Mouse (Mus musculus): ENCODE measurements at regions not wholly inside any gene's neighbourhood (a gene's known extent, or its start where the extent isn't known, plus 50 kb on each side); places are given as distances from the start of the nearest gene placed in this dataset.

DNA sequence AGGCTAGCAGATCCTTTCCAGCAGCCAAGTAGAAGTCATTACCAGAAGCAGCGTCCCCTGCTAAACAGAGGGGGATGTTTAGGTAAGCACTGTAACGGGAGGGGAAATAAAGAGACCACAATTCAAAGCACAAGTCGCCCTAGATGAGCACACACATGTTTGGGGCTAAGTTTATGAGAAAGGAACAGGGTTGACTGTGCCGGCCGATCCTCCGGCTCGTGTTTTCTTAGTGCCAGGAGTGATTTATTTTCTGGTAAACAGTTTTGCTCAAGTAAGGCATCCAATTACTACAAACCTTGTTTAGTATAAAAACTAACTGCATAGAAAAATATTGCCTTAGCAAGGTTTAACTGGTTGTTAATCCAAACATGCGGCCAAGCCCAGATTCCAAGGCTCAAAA, 178.1 kb downstream of the Clic5 start:
- no peak overlapping the region for H3K4me3 ChIP-seq (ENCODE audit: insufficient read depth, low read length)
- no peak overlapping the region for H3K27ac ChIP-seq (ENCODE audit: insufficient read depth, low read depth, low read length)
- no peaks in the 10 kb centered on the region for H3K4me1 ChIP-seq (ENCODE audit: control insufficient read depth, insufficient read depth, low read length)
- TF ChIP-seq CTCF (IDR thresholded peaks at IDR 0.05; ENCODE audit: low read depth, low read length) (no peak), POLR2A (IDR thresholded peaks at IDR 0.05; ENCODE audit: borderline replicate concordance, low read depth, low read length) (no peak)

DNA sequence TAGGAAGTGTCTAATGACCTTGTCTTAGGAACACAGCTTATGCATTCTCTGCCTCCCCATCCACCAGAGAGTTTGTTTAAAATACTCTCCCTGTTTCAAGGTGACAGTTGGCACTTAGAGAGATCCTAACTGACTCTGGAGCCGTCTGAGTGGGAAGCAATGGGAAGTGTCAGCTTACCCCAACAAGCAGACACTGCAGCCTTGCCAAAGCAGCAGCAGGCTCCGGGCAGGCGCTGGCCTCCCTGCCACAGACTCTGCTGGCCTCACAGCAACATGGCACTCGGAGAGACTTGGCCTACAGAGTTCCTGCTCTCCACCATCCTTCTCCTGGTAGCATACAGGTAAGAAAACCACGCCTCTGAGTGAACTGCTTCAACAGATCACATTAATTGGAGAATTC, 179.2 kb downstream of the Clic5 start:
- H3K27ac ChIP-seq (ENCODE audit: insufficient read depth, low read depth, low read length): no peak overlapping the region
- TF ChIP-seq CTCF (IDR thresholded peaks at IDR 0.05; ENCODE audit: low read depth, low read length) (no peak), POLR2A (IDR thresholded peaks at IDR 0.05; ENCODE audit: borderline replicate concordance, low read depth, low read length) (no peak)
- no peak overlapping the region for H3K4me3 ChIP-seq (ENCODE audit: insufficient read depth, low read length)
- H3K4me1 ChIP-seq (ENCODE audit: control insufficient read depth, insufficient read depth, low read length): no peaks in the 10 kb centered on the region

DNA sequence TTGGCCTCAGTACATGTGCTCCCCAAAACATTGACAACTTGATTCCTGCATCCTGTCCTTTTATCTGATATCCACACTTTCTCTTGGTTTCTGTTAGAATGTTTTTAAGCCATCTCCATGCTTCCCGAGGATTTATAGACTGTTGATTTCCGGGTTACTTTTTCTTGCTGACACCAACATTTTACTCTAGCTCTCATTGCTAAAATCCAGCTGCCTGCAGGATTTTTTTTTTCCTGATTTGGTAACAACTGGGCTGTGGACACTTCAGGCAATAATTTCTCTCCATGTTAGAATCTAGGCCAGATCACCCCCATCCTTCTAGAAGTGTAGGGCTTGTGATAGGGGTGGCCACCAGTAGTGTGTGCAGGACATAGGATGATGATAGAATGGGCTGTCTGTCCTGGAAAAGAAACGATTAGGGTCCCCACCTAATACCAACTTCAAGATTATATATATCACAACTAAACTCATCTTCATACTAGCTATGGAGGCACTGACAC, 182.6 kb downstream of the Clic5 start:
- TF ChIP-seq POLR2A (IDR thresholded peaks at IDR 0.05; ENCODE audit: borderline replicate concordance, low read depth, low read length) (no peak), CTCF (IDR thresholded peaks at IDR 0.05; ENCODE audit: low read depth, low read length) (no peak)
- H3K27ac ChIP-seq (ENCODE audit: insufficient read depth, low read depth, low read length): no peak overlapping the region
- H3K4me1 ChIP-seq (ENCODE audit: control insufficient read depth, insufficient read depth, low read length): no peaks in the 10 kb centered on the region
- no peak overlapping the region for H3K4me3 ChIP-seq (ENCODE audit: insufficient read depth, low read length)

DNA sequence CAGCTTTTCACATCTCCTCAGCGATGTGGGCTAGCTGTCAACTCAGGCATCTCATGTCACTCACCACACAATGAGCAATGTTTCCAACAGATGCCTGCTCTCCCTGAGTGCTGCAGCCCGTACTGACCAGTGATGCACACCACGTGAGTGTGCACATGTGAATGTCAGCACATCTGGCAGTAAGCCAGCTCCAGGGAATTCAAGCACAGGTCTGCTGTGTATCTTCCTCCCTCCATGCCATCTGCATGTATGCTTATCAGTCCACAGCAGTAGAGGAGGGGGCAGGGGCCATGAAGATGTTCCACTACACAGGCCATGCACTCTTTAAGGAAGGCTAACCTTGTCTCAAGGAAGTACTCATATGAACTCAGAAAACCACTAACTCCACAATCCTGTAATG, 183.2 kb downstream of the Clic5 start:
- H3K27ac ChIP-seq (ENCODE audit: insufficient read depth, low read depth, low read length): no peak overlapping the region
- H3K4me3 ChIP-seq (ENCODE audit: insufficient read depth, low read length): no peak overlapping the region
- TF ChIP-seq POLR2A (IDR thresholded peaks at IDR 0.05; ENCODE audit: borderline replicate concordance, low read depth, low read length): no peak
- no peak for TF ChIP-seq CTCF (IDR thresholded peaks at IDR 0.05; ENCODE audit: low read depth, low read length)
- H3K4me1 ChIP-seq (ENCODE audit: control insufficient read depth, insufficient read depth, low read length): no peaks in the 10 kb centered on the region

DNA sequence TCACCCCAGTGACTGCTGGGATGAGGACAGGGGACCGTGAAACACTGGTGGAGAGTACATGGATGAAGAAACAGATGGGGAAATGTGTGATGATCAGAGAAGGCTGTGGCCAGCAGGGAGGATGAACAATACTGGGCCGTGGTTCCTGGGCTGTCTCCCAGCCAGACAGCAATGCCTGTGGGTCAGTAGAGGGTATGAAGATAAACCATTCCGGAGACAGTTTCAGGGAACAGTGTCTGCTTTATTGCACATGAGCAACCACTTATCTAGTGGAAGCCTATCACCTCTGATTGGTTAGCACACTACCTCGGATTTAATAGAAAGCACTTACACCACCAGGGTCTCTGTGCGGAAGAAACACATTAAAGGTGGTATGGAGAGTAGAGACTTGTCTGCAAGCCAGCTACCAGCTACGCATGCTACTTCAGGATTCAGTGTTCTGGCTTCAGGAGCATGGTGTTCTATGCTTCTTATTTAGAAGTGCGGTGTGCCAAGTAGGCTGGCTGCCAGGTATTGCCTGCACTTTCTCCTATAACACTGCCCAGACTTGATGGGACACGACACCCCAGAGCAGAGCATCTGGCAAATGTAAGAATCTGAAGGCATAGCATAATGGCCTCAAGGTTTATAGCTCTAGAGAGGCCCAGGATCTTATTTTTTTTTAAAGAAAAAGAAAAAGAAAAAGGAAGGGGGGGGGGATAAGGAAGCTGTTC, 185.5 kb downstream of the Clic5 start:
- no peak overlapping the region for H3K4me3 ChIP-seq (ENCODE audit: insufficient read depth, low read length)
- no peak for TF ChIP-seq POLR2A (IDR thresholded peaks at IDR 0.05; ENCODE audit: borderline replicate concordance, low read depth, low read length)
- TF ChIP-seq CTCF (IDR thresholded peaks at IDR 0.05; ENCODE audit: low read depth, low read length): no peak
- H3K27ac ChIP-seq (ENCODE audit: insufficient read depth, low read depth, low read length): no peak overlapping the region
- no peaks in the 10 kb centered on the region for H3K4me1 ChIP-seq (ENCODE audit: control insufficient read depth, insufficient read depth, low read length)

DNA sequence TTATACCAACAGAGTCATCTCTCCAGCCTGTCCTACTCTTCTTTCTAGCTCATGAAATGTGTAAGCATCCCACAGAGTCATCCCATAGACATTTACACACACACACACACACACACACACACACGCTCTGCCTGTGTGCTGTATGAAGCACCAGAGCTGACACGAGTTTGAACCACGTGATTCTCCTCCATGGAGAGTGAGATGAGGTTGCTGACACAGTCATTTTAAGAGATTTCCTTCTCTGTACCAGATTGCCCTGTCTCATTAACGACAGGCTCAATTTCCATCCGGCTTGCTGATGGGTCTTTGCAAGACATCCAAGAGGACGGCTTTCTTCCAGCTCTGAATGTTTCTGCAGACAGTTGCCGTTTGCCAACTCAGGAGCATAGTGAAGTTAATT, 190.0 kb downstream of the Clic5 start:
- Histone ChIP-seq H3K4me3 (ENCODE audit: insufficient read depth, low read length) (no peak overlapping the region), H3K4me1 (ENCODE audit: control insufficient read depth, insufficient read depth, low read length) (no peaks in the 10 kb centered on the region), H3K27ac (ENCODE audit: insufficient read depth, low read depth, low read length) (no peak overlapping the region)
- TF ChIP-seq POLR2A (IDR thresholded peaks at IDR 0.05; ENCODE audit: borderline replicate concordance, low read depth, low read length): no peak
- no peak for TF ChIP-seq CTCF (IDR thresholded peaks at IDR 0.05; ENCODE audit: low read depth, low read length)

DNA sequence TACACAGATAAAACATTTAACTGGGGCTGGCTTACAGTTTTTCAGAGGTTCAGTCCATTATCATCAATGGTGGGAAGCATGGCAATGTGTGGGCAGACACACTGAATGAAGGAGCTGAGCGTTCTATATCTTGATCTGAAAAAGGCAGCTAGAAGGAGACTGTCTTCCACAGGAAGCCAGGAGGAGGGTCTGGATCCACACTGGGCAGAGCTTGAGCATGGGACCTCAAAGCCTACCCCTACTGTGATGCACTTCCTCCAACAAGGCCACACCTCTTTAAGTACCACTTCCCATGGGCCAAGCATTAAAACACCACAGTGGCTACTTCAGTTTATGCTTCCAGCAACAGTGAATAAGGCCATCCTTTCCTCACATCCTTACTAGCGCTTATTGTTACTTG, 200.5 kb downstream of the Clic5 start:
- no peaks in the 10 kb centered on the region for H3K4me1 ChIP-seq (ENCODE audit: control insufficient read depth, insufficient read depth, low read length)

DNA sequence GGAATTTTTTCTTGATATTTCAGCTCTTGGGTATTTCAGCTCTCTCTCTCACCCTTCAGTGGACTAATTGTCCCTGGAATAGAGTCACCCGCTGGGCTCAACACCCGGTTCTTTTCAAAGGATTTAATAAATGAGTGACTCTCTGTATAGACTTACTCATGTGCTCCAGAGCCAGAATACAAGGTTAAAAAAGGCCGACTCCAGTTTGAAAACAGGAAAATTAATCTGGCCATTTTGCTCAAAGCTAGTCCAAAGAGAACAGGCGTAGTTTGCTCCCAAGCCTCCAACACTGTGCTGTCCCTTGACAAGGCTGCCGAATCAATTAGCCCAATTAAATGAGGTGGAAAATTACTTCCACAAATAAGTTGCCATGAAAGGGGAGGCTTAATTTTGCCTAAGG, 209.4 kb downstream of the Clic5 start:
- Histone ChIP-seq H3K27ac (ENCODE audit: insufficient read depth, low read depth, low read length) (no peak overlapping the region), H3K4me1 (ENCODE audit: control insufficient read depth, insufficient read depth, low read length) (no peaks in the 10 kb centered on the region), H3K4me3 (ENCODE audit: insufficient read depth, low read length) (no peak overlapping the region)
- no peak for TF ChIP-seq CTCF (IDR thresholded peaks at IDR 0.05; ENCODE audit: low read depth, low read length)
- TF ChIP-seq POLR2A (IDR thresholded peaks at IDR 0.05; ENCODE audit: borderline replicate concordance, low read depth, low read length): no peak

More for the DNA sequence above, 200.5 kb downstream of the Clic5 start:
- TF ChIP-seq CTCF (IDR thresholded peaks at IDR 0.05; ENCODE audit: low read depth, low read length): no peak
- Histone ChIP-seq H3K27ac (ENCODE audit: insufficient read depth, low read depth, low read length) (no peak overlapping the region), H3K4me3 (ENCODE audit: insufficient read depth, low read length) (no peak overlapping the region)

DNA sequence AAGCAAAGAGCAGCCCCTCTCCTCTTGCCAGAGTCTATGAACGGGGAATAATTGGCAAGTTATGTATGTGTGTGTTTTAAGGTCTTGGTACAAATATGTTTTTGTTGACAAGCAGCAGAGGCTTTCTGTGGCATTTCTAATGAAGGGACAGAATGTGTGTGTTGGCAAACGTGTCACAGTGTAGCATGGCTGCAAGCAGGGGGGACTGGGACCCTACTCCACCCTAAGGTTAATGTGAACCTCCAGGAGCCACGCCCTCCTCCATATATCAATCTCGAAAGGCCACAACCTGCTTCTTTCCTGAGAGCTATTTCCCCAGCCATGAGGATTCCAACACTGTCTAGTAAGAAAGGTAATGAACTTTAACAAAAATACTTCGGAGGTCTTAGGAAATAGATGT, 209.8 kb downstream of the Clic5 start:
- H3K27ac ChIP-seq (ENCODE audit: insufficient read depth, low read depth, low read length): no peak overlapping the region
- no peak overlapping the region for H3K4me3 ChIP-seq (ENCODE audit: insufficient read depth, low read length)

DNA sequence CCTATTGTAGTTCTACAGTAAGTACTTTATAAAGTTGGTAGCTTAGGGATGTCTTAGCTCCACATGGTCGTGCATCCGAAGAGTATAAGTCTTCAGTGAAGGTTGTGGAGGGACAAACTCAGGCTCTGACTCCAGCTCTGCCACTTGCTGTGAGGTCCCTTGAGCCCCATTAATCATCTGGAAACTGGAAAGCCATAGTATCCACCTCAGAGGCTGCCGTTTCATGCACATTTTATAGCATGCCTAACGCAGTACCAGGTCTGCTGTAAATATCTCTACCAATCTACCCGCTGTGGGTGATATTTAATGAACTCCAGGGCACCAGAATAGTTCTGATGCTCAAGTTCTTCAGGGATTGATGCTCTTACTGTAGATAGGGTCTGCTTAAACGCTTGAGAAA, 216.5 kb downstream of the Clic5 start:
- H3K27ac ChIP-seq (ENCODE audit: insufficient read depth, low read depth, low read length): no peak overlapping the region
- H3K4me3 ChIP-seq (ENCODE audit: insufficient read depth, low read length): no peak overlapping the region
- TF ChIP-seq POLR2A (IDR thresholded peaks at IDR 0.05; ENCODE audit: borderline replicate concordance, low read depth, low read length) (no peak), CTCF (IDR thresholded peaks at IDR 0.05; ENCODE audit: low read depth, low read length) (no peak)
- H3K4me1 ChIP-seq (ENCODE audit: control insufficient read depth, insufficient read depth, low read length): no peaks in the 10 kb centered on the region

More for the DNA sequence above, 209.8 kb downstream of the Clic5 start:
- TF ChIP-seq CTCF (IDR thresholded peaks at IDR 0.05; ENCODE audit: low read depth, low read length) (no peak), POLR2A (IDR thresholded peaks at IDR 0.05; ENCODE audit: borderline replicate concordance, low read depth, low read length) (no peak)
- no peaks in the 10 kb centered on the region for H3K4me1 ChIP-seq (ENCODE audit: control insufficient read depth, insufficient read depth, low read length)
